Mouse (Mus musculus): ENCODE measurements around the gene Mcm2. TPM values are rescaled to one million over a fixed set of nuclear protein-coding genes. Genes with fewer than 3 reads are reported as not detected.

The Mcm2 gene
- total and polyA plus RNA-seq, 3 experiments: 130 to 148 (median 148) TPM

GRCm38 (mm10) chr6:88855636-88856035 is 42.9 kb downstream of the Mcm2 start:
- dilution Hi-C loops (cut with MboI; ENCODE audit: extremely low pct_ligation_motif_present, extremely low pct_unique_long_range_greater_than_20kb, low sequenced_read_pairs): no loop called here
- Histone ChIP-seq H3K9ac (ENCODE audit: insufficient read depth, low read depth) (no peak overlapping the region), H3K36me3 (replicated peaks in 1 of 2; ENCODE audit: control insufficient read depth in 1 of 2, insufficient read depth in 1 of 2, low read length in 1 of 2) (no peaks in the 10 kb centered on the region), H3K27ac (ENCODE audit: insufficient read depth, low read depth) (no peak overlapping the region), H3K4me1 (ENCODE audit: control insufficient read depth in 1 of 2, insufficient read depth in 2 of 2) (peaks cover 0 to 16% of the 10 kb centered on the region in 2 experiments; a peak in 2 of 4 replicates), H3K79me2 (replicated peaks; ENCODE audit: control insufficient read depth, extremely low read depth, insufficient read depth, poor library complexity, severe bottlenecking) (no peaks in the 10 kb centered on the region), H3K4me3 (replicated peaks in 1 of 3; ENCODE audit: low read depth in 2 of 3, low read length in 2 of 3, poor library complexity in 1 of 3) (no peak overlapping the region), H3K27me3 (replicated peaks) (no peaks in the 10 kb centered on the region), H3K9me3 (replicated peaks; ENCODE audit: low read length) (peaks cover 5% of the 10 kb centered on the region), H3K4me2 (ENCODE audit: insufficient read depth, low read depth, poor library complexity, severe bottlenecking) (no peak overlapping the region)
- in situ Hi-C loops (cut with MboI; ENCODE audit: low pct_ligation_motif_present, low pct_unique_long_range_greater_than_20kb, low sequenced_read_pairs): loop anchor here (5.0 kb wide), 1 partner anchor 37 kb away; no protein-coding TSS in a partner anchor
- TF ChIP-seq E2F4 (IDR thresholded peaks at IDR 0.05; ENCODE audit: insufficient replicate concordance, low read depth, low read length): no peak
- no peak for TF ChIP-seq ZMIZ1 (IDR thresholded peaks at IDR 0.05; ENCODE audit: low read depth, low read length)
- no peak for TF ChIP-seq MAFK (IDR thresholded peaks at IDR 0.05; ENCODE audit: insufficient replicate concordance, low read length)
- no peak for TF ChIP-seq RCOR1 (conservative IDR thresholded peaks at IDR 0.05; ENCODE audit: low read depth, low read length)
- no peak for TF ChIP-seq IRF4 (IDR thresholded peaks at IDR 0.05; ENCODE audit: low read depth, low read length)
- TF ChIP-seq CHD1 (IDR thresholded peaks at IDR 0.05; ENCODE audit: low read depth, low read length): no peak
- peak; percentile 55 to 89 for TF ChIP-seq CTCF (conservative IDR thresholded peaks at IDR 0.05 in 1 of 2, IDR thresholded peaks at IDR 0.05 in 1 of 2; ENCODE audit: low read depth in 2 of 2, low read length in 2 of 2)
- TF ChIP-seq RAD21 (IDR thresholded peaks at IDR 0.05; ENCODE audit: low read depth, low read length): peak; percentile 86
- no peak for TF ChIP-seq BHLHE40 (IDR thresholded peaks at IDR 0.05; ENCODE audit: low read depth, low read length)
- no peak for TF ChIP-seq NRF1 (IDR thresholded peaks at IDR 0.05; ENCODE audit: low read depth, low read length)
- TF ChIP-seq JUN (IDR thresholded peaks at IDR 0.05; ENCODE audit: insufficient read depth, low read depth, low read length): no peak
- no peak for TF ChIP-seq ELF1 (IDR thresholded peaks at IDR 0.05; ENCODE audit: low read depth, low read length)
- TF ChIP-seq JUND (conservative IDR thresholded peaks at IDR 0.05; ENCODE audit: low read depth, low read length): no peak
- TF ChIP-seq EP300 (IDR thresholded peaks at IDR 0.05; ENCODE audit: low read length): no peak
- TF ChIP-seq SMC3 (IDR thresholded peaks at IDR 0.05; ENCODE audit: low read depth, low read length): peak; percentile 89
- no peak for TF ChIP-seq ZNF384 (IDR thresholded peaks at IDR 0.05; ENCODE audit: low read depth, low read length)
- no peak for TF ChIP-seq USF2 (conservative IDR thresholded peaks at IDR 0.05; ENCODE audit: low read depth, low read length)
- TF ChIP-seq ZC3H11A (IDR thresholded peaks at IDR 0.05; ENCODE audit: low read depth, low read length): peak; percentile 74
- TF ChIP-seq PAX5 (IDR thresholded peaks at IDR 0.05; ENCODE audit: low read length): no peak
- no peak for TF ChIP-seq MYC (IDR thresholded peaks at IDR 0.05; ENCODE audit: low read depth, low read length)
- no peak for TF ChIP-seq NELFE (IDR thresholded peaks at IDR 0.05; ENCODE audit: low read depth, low read length)
- DNase-seq (ENCODE audit: extremely low read depth): peak; percentile 82

- no peak for DNase-seq (ENCODE audit: extremely low read depth)
- H3K4me2 ChIP-seq (ENCODE audit: insufficient read depth, low read depth, poor library complexity, severe bottlenecking): no peak overlapping the region
- H3K4me3 ChIP-seq (replicated peaks in 1 of 3; ENCODE audit: low read depth in 2 of 3, low read length in 2 of 3, poor library complexity in 1 of 3): no peak overlapping the region
- dilution Hi-C loops (cut with MboI; ENCODE audit: extremely low pct_ligation_motif_present, extremely low pct_unique_long_range_greater_than_20kb, low sequenced_read_pairs): no loop called here
- H3K36me3 ChIP-seq (replicated peaks in 1 of 2; ENCODE audit: control insufficient read depth in 1 of 2, insufficient read depth in 1 of 2, low read length in 1 of 2): no peaks in the 10 kb centered on the region
- TF ChIP-seq ZKSCAN1 (IDR thresholded peaks at IDR 0.05; ENCODE audit: borderline replicate concordance, low read depth, low read length) (no peak), POLR2AphosphoS2 (IDR thresholded peaks at IDR 0.05; ENCODE audit: low read depth, low read length) (no peak), ZMIZ1 (IDR thresholded peaks at IDR 0.05; ENCODE audit: low read depth, low read length) (no peak), IRF4 (IDR thresholded peaks at IDR 0.05; ENCODE audit: low read depth, low read length) (no peak), TBP (conservative IDR thresholded peaks at IDR 0.05; ENCODE audit: low read depth, low read length) (no peak), SIN3A (IDR thresholded peaks at IDR 0.05; ENCODE audit: low read length) (no peak), EP300 (IDR thresholded peaks at IDR 0.05; ENCODE audit: low read length) (no peak), USF2 (conservative IDR thresholded peaks at IDR 0.05; ENCODE audit: low read depth, low read length) (no peak), MAZ (IDR thresholded peaks at IDR 0.05; ENCODE audit: low read depth, low read length) (no peak), CHD1 (IDR thresholded peaks at IDR 0.05; ENCODE audit: low read depth, low read length) (no peak), UBTF (IDR thresholded peaks at IDR 0.05; ENCODE audit: low read depth, low read length) (no peak), MAFK (IDR thresholded peaks at IDR 0.05; ENCODE audit: insufficient replicate concordance, low read length) (no peak), POLR2A (IDR thresholded peaks at IDR 0.05; ENCODE audit: low read depth, low read length) (no peak), ZNF384 (IDR thresholded peaks at IDR 0.05; ENCODE audit: low read depth, low read length) (no peak), USF1 (IDR thresholded peaks at IDR 0.05; ENCODE audit: low read depth, low read length) (no peak), CHD2 (IDR thresholded peaks at IDR 0.05; ENCODE audit: low read length) (no peak), E2F4 (IDR thresholded peaks at IDR 0.05; ENCODE audit: insufficient replicate concordance, low read depth, low read length) (no peak), GABPA (IDR thresholded peaks at IDR 0.05; ENCODE audit: insufficient replicate concordance, low read depth, low read length) (no peak)
- H3K9me3 ChIP-seq (replicated peaks; ENCODE audit: low read length): peaks cover 5% of the 10 kb centered on the region
- H3K79me2 ChIP-seq (replicated peaks; ENCODE audit: control insufficient read depth, extremely low read depth, insufficient read depth, poor library complexity, severe bottlenecking): no peaks in the 10 kb centered on the region
- no peaks in the 10 kb centered on the region for H3K27me3 ChIP-seq (replicated peaks)
- H3K4me1 ChIP-seq (ENCODE audit: control insufficient read depth in 1 of 2, insufficient read depth in 2 of 2): peaks cover 0 to 15% of the 10 kb centered on the region in 2 experiments; a peak in 2 of 4 replicates
- no peak overlapping the region for H3K27ac ChIP-seq (ENCODE audit: insufficient read depth, low read depth)
- in situ Hi-C loops (cut with MboI; ENCODE audit: low pct_ligation_motif_present, low pct_unique_long_range_greater_than_20kb, low sequenced_read_pairs): no loop called here
- no peak overlapping the region for H3K9ac ChIP-seq (ENCODE audit: insufficient read depth, low read depth)
These were observed 44.1 kb downstream of the Mcm2 start for GRCm38 (mm10) chr6:88854509-88854908.
